Mouse (Mus musculus): Measurements from ENCODE around the gene Psmb5.

GRCm38 (mm10) chr14:54632252-54632651 lies 14.4 kb upstream of the Psmb5 start:
- TF ChIP-seq CTCF (conservative IDR thresholded peaks at IDR 0.05 in 1 of 2, IDR thresholded peaks at IDR 0.05 in 1 of 2; ENCODE audit: low read depth in 2 of 2, low read length in 2 of 2) (no peak), POLR2AphosphoS2 (IDR thresholded peaks at IDR 0.05; ENCODE audit: low read depth, low read length) (no peak)
